Mouse (Mus musculus) cerebellum, postnatal 4 days (tissue): ENCODE results near the gene Btrc.

Experiments
- DNase-seq, 2 experiments: peaks; one replicate each; pipeline ENCODE4 v3.0.0; 2022; ENCODE audit warnings: low spot score in 2 of 2, mixed read lengths in 1 of 2

Gene Btrc

GRCm38 (mm10) chr19:45472691-45473520, 109.4 kb downstream of the Btrc start:
- peak in 1 of 2 experiments; percentile 13 for DNase-seq

GRCm38 (mm10) chr19:45474686-45475085, 111.2 kb downstream of the Btrc start:
- DNase-seq: no peak

GRCm38 (mm10) chr19:45475928-45476553, 112.5 kb downstream of the Btrc start:
- DNase-seq: peak in 1 of 2 experiments; percentile 8

- DNase-seq: no peak
Measured at GRCm38 (mm10) chr19:45479548-45479947, 116.0 kb downstream of the Btrc start.

- DNase-seq: no peak
Measured at GRCm38 (mm10) chr19:45480490-45480889, 117.0 kb downstream of the Btrc start.

- no peak for DNase-seq
Measured at GRCm38 (mm10) chr19:45480951-45481350, 117.4 kb downstream of the Btrc start.

GRCm38 (mm10) chr19:45483470-45483869, 119.9 kb downstream of the Btrc start:
- no peak for DNase-seq

- DNase-seq: no peak
Measured at GRCm38 (mm10) chr19:45486206-45486991, 122.9 kb downstream of the Btrc start.

- no peak for DNase-seq
Measured at GRCm38 (mm10) chr19:45486992-45487387, 123.5 kb downstream of the Btrc start.

GRCm38 (mm10) chr19:45489961-45490360, 126.4 kb downstream of the Btrc start:
- no peak for DNase-seq

- DNase-seq: no peak
Measured at GRCm38 (mm10) chr19:45491246-45491645, 127.7 kb downstream of the Btrc start.

- no peak for DNase-seq
Measured at GRCm38 (mm10) chr19:45494121-45494775, 130.7 kb downstream of the Btrc start.

- no peak for DNase-seq
Measured at GRCm38 (mm10) chr19:45505446-45505845, 141.9 kb downstream of the Btrc start.

- no peak for DNase-seq
Measured at GRCm38 (mm10) chr19:45507531-45507930, 144.0 kb downstream of the Btrc start.

- DNase-seq: no peak
Measured at GRCm38 (mm10) chr19:45510680-45511079, 147.1 kb downstream of the Btrc start.

- DNase-seq: no peak
Measured at GRCm38 (mm10) chr19:45511406-45511805, 147.9 kb downstream of the Btrc start.

GRCm38 (mm10) chr19:45515341-45515740, 151.8 kb downstream of the Btrc start:
- DNase-seq: no peak

GRCm38 (mm10) chr19:45516264-45516663, 152.7 kb downstream of the Btrc start:
- DNase-seq: no peak

GRCm38 (mm10) chr19:45527382-45527781, 163.8 kb downstream of the Btrc start:
- no peak for DNase-seq

- DNase-seq: no peak
Measured at GRCm38 (mm10) chr19:45527931-45528534, 164.5 kb downstream of the Btrc start.

GRCm38 (mm10) chr19:45529294-45529693, 165.8 kb downstream of the Btrc start:
- no peak for DNase-seq
